Mouse (Mus musculus) left cerebral cortex, adult 11 months (tissue): Measurements from ENCODE around the gene Ttyh3.

ENCODE experiments used
- DNase-seq: peaks from one replicate; pipeline ENCODE4 v3.0.0; 2022; ENCODE audit warnings: low spot score

Ttyh3 gene

DNA sequence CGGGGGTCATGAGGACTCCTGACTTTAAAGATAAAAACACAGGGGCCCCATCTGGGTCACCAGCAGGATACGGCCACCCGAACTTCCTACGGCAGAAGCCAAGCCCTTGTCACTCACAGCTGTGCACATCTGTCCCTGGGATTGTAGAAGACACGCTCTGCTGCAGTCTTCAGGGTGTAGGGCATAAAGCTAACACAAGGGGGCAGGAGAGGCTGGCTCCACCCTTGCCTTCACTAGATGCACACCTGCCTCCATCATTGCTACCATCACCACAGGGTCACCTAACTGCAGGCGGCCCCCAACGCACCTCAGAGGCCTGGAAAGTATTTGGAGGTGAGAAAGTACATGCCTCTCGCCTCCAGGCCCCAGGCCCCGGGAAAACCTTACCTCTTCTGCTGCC is 19.8 kb downstream of the Ttyh3 start:
- no peak for DNase-seq

DNA sequence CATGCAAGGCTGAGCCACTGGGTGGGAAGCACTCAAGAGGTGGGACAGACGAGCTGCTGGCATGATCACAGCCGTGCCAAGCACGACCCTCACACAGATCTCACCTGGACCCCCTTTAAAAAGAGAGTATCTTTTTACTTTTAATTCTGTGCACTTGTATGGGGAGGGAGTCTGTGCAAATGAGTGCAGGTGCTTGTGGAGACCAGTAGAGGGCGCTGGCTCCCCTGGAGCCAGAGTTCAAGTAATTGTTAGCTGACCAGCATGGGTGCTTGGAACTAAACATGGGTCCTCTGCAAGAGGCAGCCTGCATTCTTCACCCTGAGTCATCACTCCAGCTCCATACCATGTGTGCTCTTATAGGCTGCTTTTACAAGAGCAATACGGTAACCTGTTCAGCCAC is 21.3 kb downstream of the Ttyh3 start:
- no peak for DNase-seq

DNA sequence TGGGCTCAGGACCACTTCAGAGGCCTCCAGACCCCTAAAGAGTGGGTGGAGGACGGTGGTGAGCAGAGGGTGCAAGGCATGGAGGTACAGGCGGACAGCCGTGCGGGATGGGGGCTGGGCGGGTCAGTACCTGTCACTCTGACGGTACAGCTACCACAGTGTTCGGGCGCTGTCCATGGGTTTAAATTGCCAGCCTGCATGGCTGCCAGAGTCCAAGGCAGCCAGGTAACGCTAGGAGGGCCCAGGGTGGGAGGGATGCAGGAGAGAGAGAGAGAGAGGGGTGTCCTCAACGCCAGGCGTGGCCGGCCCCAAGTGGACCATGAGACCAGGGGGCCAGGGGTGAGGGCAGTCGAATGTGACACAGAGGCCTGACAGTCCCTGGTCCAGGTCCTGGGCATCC is 23.9 kb downstream of the Ttyh3 start:
- DNase-seq, result no peak

DNA sequence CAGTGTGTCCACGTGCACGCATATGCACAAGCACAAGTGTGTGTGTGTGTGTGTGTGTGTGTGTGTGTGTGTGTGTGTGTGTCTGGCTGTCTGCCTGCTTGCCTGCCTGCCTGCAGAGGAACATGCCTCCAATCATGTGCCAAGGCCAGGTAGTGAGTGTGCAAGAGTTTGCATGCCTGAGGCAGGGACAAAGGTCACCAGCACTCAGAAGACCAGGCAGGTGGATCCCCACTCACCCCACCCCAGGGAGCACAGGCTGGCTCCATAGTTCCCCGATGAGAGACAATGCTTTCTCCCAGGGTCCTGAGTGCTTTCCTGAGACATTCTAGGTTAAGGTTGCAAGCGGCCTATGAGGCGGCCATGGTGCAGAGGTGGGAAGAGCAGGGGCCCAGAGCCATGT is 24.6 kb downstream of the Ttyh3 start:
- DNase-seq, result no peak

DNA sequence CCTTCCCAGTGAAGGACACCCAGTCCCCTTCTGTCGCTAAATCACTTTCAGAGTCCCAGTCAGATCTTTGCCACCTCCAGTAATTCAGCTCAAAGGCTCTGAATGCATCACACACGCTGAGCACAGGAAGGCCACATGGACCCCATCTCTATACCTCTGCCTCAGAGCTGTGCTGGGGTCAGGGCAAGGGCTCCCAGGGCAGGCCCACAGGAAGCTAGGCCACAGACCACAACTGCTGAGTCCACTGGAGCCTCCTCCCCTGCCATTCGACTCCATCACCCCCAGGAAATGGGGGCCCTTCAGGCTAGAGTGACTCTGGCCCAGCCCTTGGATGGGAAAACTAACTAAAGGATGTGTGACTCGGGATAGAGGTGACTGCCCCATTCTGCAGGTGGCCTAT is 25.0 kb downstream of the Ttyh3 start:
- DNase-seq, result no peak

DNA sequence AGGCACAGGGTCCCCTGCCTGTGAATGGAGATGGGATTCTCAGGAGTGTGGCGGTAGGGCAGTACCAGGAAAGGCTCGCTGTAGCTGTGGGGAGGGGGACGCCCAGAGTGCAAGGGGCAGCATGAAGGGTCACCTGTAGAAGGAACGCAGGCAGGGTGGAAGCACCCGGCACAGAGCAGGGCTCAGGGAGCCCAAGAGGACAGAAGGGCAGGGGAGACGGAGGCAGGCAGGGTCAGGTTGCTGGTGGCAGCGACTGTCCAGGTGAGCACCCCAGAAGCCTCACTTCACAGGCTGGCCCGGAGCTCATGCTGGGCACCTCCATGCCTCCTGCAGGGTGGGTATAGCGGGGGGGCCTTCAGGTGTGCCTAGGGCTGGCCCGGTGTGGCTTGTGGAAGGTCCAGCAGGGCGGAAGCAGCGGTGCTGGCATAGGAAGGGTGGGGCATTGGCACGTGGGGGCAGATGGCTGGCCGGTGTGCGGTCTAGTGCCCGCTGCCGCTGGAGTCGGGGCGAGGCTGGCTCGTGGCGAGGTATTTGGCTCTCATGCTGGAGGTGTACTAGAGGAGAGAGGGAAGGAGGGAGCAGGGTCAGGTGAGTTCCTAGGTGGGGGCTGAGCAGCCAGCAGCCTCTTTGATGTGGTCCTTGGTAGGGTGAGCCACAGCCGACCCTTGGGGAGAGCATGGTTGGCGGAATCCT is 25.7 kb downstream of the Ttyh3 start:
- DNase-seq, result no peak

DNA sequence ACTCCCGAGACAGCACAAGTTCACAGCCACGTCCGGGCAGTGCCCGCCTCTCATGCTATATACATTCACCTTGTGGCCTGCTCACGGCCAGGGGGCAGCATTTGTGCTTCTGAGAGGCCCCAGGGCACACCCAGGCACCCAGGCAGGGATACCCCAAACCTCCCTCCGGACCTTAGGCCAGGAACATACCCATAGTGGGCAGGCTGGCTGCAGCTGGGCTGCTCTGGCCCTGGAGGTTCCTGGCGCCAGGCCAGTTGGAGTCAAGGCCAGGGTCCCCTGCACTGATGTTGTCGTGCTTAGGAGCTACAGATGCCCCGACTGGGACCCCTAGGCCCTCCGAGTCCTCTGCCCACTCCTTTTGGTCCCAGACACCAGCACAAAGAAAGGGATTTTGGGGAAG is 27.3 kb downstream of the Ttyh3 start:
- DNase-seq, result no peak

DNA sequence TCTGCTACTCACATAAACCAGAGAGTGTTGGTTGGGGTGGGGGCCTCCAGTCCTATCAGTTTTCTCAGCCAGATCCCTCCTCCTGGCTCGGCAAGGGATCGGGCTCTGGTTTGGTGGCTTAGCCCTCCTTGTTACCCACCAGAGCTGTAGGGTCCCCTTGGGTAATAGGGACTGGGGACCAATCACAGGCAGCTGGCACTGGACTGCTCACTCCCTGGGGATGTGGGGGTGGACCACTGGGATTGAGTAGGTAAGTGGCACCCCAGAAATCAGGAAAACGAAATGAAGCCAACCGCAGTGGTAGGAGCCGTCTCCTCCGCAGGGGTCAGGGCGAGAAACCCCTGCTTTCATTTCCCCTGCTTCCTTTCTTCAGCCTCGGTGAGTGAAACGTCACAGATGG is 27.7 kb downstream of the Ttyh3 start:
- DNase-seq, result no peak

DNA sequence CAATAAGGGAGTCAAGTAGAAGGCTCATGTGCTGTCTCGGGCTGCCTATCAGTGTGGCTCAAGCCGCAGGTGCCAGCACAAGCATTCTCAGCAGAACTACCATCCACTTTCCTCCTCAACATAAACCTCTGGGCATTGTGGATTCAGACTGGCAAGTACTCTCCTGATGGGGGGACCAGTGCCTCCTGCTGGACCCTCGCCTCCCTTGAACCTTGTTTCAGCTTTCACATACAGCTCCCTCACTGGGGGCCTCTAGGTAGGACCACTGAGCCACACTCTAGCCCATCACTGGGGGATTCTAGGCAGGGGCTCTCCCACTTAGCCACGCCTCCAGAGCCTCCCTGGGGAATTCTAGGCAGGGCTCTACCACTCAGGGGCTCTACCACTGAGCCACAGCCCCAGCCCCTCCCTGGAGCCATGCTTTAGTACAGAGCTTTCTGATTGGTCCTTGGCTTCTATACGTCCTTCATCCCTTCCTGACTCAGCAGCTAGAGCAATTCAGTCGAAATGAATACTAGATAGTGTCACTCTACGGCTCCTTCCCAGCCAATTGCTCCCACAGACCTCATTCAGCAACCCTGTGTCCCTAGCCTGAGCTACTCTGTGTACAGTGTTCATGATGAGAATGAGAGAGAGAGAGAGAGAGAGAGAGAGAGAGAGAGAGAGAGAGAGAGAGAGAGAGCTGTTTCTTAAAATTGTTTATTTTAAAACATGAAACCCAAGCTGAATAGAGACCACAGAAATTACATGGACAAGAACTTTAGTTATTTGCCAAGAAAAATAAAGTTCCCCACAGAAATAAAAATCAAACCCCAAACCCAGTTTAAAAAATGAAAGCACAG is 28.7 kb downstream of the Ttyh3 start:
- DNase-seq, result no peak

DNA sequence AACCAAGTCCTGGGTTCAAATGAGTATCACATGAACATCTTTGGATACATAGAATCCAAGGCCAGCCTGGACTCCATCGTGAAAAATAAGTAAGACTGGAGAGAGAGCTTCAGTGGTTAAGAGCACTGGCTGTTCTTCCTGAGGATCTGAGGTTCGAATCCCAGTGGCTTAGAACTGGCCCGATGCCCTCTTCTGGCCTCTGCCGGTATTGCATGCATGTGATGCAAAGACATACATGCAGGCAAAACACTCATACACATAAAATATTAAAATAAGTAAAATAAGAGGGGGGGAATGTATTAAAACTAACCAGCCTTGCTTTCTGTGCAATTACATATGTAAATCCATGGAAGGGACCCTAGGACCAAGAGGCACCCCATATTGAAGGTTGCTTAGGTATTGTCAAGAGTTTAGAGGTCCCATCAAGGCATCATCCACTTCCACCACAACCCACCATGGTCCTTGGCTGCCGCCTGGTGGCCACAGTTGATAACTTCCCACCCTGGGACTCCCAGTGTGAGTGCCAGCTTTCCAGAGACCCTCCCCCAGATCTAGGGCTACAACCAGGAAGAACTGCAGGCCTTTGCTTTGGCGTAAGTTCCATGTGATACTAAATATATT is 29.6 kb downstream of the Ttyh3 start:
- DNase-seq, result no peak

DNA sequence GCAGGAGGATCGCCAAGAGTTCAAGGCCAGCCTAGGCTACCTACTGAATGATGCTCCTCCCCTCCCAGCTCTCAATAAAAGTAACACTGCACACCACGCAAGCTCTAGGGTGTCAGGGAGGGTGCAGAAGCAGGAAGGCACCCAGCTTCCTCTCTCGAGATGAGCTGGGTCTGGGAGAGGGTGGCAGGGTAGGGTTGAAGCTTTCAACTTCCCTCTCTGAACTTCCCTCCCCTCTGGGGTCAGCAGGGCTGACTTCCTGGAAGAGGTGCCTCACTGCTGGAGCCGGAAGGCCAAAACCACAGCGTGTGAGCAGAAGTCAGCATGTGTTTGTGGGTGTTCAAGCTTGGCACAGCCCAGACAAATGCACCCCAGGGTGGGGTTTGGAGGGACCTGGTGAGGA is 31.1 kb downstream of the Ttyh3 start:
- DNase-seq, result no peak

DNA sequence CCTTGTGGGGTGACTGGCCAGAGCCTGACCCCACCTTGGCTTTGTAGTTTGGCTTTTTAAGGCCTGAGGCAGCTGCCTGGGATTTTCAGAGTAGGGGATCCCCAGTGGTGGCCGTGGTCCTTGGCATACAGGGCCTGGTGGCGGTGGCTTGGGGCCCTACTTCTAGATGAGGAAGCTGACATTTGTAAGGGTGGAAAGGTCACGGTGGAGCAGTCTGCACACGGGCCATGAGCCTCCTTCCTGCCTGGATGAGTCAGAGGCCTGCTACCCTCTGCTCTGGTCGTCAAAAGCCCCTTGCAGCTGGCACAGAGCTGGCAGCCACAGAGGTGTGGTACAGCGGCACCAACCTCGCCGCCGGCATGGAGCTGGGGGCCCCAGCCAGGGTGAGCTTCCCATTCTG is 32.1 kb downstream of the Ttyh3 start:
- no peak for DNase-seq

DNA sequence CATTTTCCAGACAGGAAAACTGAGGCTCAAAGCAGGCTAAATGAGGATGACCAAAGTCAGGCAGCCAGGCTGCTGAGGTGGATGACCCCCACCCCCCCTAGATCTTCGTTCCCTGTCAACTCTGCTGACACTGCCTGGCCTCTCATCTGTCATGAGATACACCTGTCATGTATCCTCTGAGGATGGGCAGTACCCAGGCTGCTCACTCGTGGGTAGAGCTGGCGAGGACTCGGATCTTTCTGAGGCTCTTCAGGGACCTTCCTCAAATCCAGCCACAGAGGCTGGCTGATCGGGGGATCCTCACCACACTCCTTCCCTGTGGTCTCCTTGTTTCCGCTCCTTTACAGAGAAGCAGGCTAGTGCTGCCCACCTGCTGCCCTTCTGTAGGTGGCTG is 32.7 kb downstream of the Ttyh3 start:
- DNase-seq, result no peak

DNA sequence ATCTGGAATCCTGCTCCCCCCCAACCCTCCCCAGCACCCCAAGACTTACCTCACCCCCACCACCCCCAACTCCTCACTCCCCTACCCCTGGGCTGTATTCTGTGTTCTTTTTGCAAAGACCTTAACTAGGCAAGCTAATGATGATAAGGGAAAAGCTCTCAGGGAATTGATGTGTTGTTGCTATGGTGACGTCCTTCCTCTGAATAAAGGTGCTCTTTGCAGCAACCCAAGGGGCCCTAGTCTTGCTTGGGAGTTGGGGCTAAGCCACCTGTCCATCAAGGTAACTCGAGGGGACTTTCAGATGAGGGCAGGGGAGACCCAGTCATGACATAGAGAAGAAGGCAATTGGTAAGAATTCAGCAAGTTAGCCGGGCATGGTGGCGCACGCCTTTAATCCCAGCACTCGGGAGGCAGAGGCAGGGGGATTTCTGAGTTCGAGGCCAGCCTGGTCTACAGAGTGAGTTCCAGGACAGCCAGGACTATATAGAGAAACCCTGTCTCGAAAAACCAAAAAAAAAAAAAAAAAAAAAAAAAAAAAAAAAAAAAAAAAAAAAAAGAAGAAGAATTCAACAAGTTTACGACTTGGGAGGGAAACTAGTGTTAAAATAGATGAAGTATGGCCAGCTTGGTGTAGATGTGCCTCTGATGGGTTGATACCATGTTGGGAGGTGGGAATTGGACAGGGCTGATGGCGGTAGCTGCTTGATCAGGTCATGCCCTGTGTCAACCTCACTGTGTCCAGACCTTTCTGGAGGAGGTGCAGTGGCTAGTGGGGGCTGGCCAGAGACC is 33.3 kb downstream of the Ttyh3 start:
- no peak for DNase-seq

DNA sequence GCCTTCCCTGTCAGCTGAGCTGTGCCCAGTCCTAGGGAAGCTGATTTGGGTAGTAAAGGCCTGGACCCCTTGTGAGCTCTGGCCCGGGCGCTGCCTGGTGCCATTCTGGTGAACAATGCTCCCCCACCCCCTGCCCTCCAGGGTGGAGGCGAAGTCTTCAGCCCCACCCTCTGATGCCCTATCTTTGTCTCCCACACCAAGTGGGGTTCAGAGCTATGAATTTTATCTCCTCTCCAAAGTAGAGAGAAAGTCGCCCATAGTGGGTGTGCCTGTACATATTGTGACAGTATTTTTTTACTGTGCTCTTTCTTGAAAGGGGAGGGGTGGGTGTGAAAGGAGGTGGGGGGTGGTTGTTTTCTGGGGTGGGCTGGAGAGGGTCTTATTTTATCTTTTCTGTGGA is 34.0 kb downstream of the Ttyh3 start:
- DNase-seq, result no peak

DNA sequence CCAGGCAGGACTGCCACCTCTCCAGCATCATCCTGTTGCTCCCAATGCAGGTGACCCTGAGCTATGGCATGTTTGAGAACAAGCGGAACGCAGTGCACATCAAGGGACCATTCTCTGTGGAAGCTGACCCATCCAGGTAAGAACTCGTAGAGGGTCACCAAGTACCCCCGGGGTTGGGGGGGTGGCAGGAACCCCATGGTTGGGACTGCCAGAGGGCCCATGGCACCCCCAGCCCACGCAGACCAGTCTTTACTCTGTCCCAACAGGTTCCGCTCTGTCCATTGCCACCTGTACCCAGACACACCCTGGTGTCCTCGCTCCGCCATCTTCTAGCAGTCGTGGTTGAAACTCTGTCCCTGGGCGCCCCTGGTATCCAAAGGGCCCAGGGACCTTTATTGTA is 34.7 kb downstream of the Ttyh3 start:
- DNase-seq, result no peak

DNA sequence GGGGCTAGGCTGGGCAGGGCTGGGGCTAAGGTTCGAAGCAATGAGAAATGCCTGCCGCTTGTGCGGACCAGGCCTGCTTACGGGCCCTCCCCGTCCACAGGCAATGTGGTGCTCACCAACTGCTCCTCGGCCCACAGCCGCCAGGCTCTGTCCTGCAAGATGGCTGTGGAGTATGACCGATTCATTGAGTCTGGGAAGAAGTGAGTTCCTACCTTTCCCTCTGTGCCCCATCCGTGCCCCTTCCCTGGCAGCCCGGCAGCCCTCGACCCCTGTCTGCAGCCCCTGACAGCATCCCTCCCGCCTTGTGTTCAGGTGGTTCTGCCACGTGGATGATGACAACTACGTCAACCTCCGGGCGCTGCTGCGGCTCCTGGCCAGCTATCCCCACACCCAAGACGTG is 36.6 kb downstream of the Ttyh3 start:
- DNase-seq, result no peak

DNA sequence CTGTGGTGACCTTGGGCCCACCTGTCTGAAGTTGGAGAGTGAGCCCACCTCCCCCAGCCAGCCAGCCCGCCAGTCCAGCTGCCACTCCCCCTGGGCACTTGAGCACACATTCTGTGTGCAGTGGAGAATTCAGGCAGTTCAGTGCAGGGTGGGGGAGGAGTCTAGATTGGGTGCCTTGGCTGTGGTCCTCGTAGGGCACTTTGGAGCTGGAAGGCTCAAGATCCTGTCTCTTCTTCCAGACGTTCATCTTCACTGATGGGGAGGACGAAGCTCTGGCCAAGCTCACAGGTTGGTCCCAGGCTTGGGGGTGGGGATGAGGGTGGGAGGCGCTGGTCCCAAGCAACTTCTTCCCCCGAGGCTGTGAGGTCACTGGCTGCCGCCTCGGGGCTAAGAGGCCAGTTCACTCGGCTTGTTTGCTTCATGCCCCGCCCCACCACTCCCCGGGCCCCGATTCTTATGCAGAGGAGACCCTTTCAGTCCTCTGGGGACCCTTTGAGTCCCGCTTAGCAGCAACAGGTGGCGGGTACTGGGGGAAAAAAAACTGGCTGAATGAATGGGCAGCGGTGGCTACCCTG is 37.1 kb downstream of the Ttyh3 start:
- DNase-seq, result no peak

DNA sequence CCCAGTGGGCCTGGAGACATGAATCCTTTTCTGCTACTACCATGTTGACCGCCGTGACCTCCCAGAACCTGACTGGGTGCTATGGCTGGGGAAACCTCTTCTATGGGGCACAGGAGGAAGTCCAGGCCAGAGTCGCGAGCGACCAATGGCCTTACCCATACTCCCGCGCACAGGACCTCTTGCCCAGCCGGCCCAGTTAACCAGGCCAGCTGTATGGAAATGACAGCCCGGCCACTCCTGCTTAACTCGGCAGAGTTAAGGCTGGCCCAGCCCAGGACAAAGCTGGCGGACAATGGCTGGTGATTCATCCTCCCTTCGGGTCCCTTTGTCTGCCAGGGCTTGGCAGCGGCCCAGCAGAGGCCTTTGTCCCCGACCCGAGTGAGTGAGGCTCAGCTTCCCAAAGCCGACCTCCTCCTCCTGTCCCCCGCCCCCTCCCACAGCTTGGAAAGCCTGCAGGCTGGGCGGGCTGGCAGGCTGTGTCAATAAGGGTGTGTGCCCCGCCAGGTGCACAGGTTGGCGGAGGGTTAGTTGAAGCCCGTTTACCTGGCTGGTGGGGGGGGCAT is 37.7 kb downstream of the Ttyh3 start:
- no peak for DNase-seq

DNA sequence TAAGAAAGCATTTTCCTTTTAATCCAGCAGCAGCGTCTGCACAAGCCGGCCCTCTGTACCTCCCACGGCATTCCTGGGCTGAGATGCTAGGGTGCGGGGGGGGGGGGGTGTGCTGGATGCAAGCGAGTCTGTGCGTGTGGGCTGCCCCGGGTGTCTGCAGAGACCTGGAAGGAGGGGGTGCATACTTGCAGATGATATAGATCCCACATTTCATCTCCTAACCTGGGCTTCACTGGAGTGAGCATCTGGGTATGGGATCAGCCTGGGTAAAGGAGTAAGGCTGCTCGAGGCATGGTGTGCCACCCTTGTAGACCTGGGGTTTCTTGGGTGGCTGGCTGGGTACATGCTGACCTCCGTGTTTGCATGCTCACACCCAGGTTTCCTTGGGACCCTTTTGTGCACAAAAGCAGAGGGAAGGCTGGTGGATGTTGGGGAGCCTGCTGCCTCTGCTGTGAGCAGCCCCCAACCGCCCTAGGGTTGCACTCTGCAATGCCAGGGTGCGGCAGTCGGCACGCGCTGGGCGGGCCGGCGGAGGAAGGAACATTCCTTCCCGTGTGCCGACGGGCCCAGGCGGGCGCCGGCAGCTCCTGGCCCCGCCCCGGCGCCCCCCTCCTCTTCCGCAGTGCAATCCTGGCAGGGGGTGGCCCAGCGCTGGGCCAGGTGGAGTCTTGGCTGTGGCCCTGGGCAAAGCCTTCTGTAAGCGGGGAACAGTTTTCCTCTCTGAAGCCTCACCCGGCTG is 38.4 kb downstream of the Ttyh3 start:
- no peak for DNase-seq
